Mouse (Mus musculus) thymus, postnatal 36 days (tissue): ENCODE results near the gene Ippk.

Source experiments
- DNase-seq, 2 experiments: peaks; one replicate each; pipeline ENCODE4 v3.0.0; 2022; ENCODE audit warnings: mixed read lengths in 2 of 2

Gene Ippk

DNA sequence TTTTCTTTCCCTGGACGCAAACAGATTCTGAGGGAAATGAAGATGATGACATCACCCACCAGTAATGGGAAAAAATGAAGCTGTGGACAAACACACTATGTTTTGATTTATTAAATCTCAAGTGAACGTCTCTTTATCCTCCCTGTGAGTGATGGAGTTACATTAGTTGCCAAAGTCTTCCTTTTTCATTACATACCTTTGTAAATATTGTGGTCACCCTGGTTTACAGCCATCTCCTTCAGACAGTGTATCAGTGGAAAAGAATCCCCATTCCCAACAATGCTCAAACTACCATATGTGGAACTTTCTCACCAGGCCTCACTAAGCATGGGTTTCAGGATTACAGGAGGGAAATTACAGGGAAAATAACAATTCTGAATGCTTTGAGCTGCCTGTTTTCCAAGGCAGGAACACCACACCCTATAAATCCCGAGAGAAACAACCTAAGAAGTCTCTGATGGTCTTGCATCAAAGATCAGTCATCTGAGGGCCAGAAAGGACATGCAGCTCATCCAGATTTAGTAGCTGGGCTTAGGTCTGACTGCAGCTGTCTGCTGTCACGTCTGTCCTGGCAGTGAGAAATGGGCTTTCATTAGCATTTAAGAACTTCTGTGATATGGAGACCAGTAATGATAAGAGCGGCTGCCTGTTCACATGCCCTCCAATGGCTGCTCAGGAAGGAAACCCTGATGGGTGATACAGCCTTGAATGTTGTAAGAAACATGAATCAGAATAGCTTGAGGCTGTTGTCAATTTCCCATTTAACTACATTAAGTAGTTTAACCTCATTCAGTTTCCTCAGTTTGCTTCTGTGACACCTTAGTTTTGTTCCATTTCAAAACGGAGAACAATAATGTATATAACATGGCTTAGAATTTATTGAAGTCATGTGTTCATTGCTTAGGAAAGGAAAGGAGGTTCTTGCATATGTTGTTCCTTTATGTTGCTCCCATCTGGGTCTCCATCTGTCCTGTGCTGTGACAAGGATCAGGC lies 71.6 kb downstream of the Ippk start, which contains the start of gene Tes3-ps:
Gene Tes3-ps (plus strand): TSS at position 943 of the 993 bp plus-strand sequence.
- DNase-seq, result no peak

DNA sequence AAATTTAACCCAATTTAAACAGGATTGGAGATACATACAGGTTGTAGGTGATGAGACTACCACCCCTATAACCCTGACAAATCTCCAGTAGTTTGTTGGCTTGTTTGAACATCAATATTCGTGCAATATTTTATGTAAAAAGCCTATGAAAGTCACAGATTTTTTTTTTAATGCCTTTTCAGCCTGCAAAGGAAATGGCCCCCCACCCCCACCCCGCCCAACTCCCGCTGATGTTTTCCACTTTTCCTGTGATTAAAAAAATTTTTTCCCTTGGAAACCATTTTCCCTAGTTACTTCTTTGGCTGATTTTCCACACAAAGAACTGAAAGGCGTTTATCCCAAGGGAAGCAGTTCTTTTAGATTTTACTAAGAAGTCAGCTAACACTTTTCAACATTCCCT lies 83.5 kb downstream of the Ippk start, which contains the start of gene Ecm2:
Gene Ecm2 (plus strand): TSS at position 301 of the 400 bp plus-strand sequence.
- no peak for DNase-seq

DNA sequence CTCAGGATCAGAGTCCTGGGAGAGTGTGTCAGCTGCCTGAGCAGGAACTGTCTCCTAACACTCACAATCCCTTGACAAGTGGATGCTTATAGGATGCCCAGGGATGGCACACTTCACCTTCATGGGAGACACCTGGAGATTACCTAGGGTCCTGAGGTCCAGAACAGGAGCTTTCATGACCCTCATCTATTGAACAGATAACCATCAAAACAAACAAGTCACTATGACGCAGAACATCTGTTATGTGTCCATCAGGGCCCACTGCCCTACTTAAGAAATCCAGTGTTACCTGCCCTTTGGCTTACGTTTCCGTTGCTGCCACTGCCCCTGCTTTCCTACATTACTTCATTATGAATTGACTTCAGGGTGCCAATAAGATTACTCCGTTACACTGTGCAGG lies 84.7 kb downstream of the Ippk start:
- no peak for DNase-seq

DNA sequence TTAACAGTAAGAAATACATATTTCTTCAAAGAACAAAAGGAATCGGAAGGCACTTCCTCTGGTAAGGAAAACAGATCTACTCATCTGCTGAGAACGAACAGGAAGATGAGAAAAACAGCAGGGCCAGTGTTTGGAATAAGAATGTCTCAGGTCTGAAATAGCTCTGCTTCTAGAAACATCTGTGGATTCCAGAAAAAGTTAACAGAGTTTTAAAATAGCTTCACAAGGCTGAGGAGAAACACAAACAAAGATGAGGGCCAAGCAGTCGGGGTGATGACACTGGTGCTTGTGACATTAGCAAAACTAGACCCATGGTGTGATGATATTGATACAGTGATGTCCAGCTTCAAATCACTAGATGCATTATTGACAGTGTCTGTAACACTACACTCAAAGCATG lies 86.1 kb downstream of the Ippk start:
- DNase-seq, result no peak
